Mouse (Mus musculus) large intestine, adult 2 months (tissue): ENCODE results near the gene Mgat4a. TPM values are rescaled to one million over a fixed set of nuclear protein-coding genes. Genes with fewer than 3 reads are reported as not detected.

Experiments used
- DNase-seq: peaks from one replicate; pipeline ENCODE4 v3.0.0-alpha.2; 2012; ENCODE audit warnings: low read depth, low spot score
- WGBS: fragments of 180-500 bp; shearing (Covaris S2); methylation state at CpG from one replicate; pipeline ENCODE4 v1.1.7; 2018; 5-methylcytosine and 5-hydroxymethylcytosine counted together
- polyA plus RNA-seq: library from polyadenylated mRNA; depleted of rRNA; stranded (reverse); fragments of >200 nt; gene quantifications from 2 replicates; pipeline ENCODE4 v1.2.3, GENCODE M21; 2012; rRNA removed

The Mgat4a gene
- 50.0 and 78.2 TPM in 2 replicates for polyA plus RNA-seq

DNA sequence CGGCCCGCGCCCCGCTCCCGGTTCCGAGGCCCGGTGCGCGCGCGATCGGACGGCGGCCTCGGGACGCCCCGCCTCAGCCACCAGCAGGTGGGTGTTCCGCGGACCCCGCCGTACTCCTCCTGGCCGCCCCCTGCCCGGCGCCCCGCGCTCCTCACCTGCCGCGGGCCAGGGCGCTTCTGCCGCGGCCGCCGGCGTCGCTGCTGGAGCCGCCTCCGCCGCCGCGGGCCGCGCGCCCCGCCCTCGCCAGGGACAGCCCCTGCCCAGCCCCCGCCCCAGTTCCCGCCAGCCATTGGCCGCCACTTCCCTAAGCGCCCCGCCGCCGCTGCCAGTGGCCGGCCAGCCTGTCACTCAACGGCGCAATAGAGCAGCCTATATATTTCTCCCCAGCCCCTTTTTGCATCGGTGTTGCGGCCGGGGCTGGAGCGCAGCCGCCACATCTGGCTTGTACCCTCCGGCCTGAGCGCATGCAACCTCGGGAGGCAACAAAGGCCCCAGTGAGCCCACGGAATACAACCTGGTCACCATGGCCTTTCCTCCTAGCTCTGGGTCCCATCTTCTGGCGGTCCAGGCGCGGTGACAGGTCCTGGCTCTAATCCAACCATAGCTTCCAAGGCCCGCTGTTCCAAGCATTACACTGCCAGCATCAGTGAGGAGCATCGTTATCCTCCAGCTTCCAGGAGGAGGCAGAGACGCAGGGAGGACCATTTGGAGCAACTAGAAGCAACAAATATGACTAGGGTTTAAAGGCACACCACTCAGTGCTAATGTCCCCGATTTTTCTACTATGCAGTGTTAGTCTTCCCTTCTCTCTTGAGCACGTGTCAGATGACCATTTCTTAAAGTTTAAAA lies at the start of gene Mgat4a:
TSS of gene Mgat4a (minus strand) at position 207 of the 849 bp plus-strand sequence.
- WGBS = 2% methylated on average over 49 of the region's 72 CpGs

DNA sequence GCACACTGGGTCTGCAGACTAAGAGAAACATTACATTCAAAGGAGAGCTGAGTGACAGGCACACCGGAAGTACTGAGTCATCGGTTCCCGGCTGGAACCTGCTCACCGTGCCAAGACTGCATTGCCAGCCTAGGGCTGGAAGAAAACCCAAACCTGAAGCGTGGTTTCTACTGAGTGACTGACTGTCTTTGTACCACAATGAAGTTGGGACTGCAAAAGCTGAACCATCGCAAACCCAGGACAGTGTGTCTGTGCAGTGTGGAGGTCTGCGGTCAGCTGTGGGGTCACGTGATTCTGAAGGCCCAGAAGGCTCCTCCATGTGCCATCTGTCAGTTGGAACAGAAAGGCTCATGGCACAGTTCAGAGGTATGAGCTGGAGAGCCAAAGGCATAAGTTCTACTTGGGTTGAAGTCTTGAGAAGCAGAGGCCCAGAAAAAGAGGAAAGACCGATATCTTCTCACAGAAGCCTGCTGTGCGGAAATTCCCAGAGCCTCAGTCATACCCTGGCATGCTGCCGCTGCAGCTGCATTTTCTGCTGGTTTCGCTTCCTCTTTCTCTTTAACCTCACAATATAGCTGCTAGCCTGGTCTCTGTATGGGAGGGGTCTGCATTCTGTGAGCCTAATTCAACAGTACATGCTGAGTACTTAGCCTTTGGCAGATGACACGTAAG lies 45.1 kb upstream of the Mgat4a start:
- 42% methylated on average over 13 of the region's 13 CpGs for WGBS
- no peak for DNase-seq

More for the DNA sequence above, at the start of gene Mgat4a:
- DNase-seq = no peak

DNA sequence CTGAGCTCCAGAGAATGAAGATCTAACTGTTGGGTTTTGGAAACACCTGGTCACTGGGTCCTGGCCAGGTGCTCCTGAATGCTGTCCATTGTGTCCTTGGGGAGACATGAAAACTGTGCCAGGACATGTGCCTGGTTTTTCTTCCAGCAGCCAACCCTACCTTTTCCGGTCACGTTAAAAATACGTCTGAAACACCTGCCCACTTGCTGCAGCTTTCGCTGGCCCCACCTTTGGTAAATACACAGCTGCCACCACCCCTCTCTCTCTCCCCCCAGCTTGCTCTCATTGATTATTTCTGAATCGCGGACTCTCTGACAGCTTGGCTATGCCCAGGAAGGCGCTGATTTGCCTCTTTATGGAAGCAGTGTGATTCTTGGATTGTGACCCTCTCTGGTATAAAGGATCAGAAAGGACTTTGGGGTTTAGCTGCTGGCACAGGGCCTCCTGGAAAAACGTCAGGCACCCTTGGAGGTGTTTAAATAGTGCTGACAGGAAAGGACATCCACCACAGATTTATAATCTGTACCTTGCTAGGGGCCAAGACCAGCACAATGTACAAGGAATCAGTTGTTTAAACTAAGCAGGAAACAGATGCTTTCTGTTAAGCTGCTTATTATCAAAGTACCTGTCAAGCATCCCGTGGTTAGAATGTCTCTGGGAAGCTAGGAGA lies 43.1 kb upstream of the Mgat4a start:
- 16% methylated on average over 9 of the region's 9 CpGs for WGBS
- no peak for DNase-seq

DNA sequence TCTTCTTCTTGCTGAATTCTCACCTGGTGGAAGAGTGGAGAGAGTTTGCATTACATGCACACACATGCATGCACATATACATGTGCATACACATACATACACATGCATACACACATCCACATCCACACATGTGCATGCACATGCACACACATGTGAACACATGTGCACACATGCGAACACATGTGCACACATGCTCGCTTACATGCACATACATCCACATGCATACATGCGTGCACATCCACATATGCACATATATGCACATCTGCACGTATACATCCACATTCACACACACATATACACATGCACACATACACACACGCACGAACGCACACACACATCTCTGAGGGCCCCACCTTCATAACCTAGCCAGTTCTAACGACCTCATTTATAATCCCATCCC lies 42.4 kb upstream of the Mgat4a start:
- 63% methylated on average over 8 of the region's 8 CpGs for WGBS

DNA sequence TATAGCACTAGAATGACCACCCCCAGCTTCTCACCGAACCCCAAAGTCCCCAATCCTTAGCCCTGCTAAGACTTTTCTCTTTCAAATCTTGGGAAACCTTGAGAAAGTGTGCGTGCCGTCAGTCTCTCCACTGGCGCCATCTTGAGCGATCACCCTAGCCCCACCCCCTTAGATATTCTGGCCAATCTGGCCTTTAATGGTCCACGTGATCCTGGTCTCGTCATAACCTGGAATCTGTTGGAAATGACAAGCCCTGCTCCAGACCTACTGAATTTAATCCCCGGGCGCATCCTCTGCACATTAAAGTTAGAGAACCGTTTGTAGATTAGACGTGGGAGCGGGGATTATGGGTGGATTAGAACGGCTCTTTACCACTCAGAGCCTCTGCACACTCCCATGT lies 38.9 kb upstream of the Mgat4a start:
- WGBS = 93% methylated on average over 13 of the region's 13 CpGs
- DNase-seq = no peak

More for the DNA sequence above, 42.4 kb upstream of the Mgat4a start:
- DNase-seq = no peak

DNA sequence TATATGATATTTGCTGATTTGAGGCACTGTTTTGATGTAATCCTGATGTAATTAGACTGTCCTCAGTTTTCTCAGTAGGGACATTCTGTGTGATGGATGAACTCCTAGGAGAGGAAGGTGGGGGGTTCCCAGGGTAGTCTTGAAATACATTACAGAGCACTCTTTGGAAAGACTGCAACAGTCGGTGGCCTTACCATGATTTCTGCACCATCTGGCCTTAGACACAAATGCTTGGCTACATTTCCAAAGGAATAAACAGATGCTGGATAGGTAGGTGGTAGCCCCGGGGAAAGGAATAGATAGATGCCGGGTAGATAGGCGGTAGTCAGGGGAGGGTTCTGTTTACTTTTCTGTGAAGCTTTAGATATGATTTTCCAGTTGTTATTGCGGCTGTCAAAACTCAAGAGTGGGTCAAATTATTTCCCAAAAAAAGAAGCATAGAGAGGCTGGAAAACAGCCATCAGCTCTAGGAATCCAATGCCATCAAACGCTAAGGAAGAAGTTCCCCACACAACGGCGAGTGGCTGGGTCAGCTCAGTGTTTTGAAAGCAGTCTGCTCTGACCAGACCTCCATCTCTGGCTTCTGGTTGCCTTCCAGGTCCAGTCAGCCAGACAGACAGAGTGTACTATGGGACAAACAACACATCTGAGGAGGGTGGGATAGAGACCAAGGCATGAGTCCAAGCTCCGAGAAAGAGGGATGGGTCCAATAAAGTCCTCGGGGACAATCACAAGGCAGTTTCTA lies 31.9 kb upstream of the Mgat4a start:
- WGBS = 26% methylated on average over 10 of the region's 10 CpGs
- DNase-seq = no peak

DNA sequence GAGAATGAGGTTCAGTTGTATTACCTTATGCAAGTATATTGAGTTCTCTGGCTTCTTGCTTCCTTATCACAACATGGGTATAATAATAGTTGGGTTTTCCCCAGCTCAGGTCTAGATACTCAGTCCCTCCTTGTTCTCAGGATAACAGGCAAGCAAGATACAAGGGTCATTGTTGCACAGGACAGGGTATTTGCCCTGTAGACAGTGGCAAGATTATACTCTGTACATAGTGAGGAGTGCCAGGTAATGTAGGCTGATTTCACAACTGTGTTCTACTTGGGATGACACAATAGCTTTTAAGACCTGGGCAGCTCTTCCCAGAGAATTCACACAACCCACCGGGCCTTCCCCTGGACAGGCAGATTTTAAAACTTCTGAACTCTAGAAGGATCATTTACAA lies 27.6 kb upstream of the Mgat4a start:
- no peak for DNase-seq
- 42% methylated on average over 1 of the region's 1 CpGs for WGBS

DNA sequence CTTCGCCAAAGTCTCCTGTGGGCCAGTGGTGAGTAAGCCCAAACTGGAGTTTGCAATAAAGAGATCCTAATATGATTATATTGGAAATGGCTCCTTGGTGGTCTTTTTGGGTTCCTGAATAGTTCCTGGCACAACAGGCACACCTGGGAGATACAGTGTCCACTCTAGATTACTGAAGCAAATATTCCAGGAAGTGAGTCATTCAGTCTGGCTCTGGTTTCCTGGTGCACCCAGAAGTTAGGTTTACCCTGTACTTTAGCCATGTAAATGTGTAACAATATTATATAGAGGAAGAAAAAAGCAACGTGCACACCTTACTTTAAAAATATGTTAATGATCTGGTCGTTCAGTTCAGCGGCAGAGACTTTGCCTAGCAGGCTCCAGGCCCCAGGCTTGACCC lies 25.9 kb upstream of the Mgat4a start:
- DNase-seq = peak; percentile 73
- WGBS = 29% methylated on average over 4 of the region's 4 CpGs

DNA sequence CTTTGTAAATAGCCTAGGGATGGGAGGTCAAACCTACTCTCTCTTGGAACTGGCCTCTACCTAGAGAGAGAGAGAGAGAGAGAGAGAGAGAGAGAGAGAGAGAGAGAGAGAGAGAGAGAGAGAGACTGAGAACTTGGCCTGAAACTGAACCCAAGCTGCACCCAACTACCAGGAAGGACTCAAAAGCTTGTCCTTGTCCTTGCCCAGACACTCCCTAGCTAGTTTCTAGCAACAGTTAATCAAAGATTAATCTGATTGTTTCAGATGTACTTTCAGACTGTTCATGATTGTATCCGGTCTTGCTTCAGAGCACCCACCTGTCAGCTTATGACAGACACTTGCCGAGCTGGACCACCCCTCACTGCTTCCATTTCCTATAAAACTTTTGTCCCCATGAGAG lies 25.5 kb upstream of the Mgat4a start:
- DNase-seq = no peak
- WGBS = 28% methylated on average over 2 of the region's 2 CpGs

DNA sequence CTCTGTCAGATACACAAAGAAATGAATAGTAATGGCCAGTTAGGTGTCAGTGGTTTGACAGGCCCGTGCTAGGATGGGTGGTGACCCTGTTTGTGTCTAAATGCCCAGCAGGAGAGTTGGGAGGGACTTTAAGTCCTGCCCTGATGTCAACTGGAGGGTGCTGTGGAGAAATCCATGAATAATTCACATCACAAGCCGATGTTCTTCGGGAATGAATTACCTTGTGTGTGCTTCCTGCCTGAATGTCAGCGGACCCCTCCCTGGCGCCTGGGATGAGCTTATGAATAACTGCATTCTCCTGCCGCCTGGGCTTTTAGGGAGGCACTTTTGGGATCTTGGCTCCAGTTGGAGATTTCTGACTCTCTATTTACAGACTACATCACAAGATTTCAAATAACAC lies 24.6 kb upstream of the Mgat4a start:
- no peak for DNase-seq
- 68% methylated on average over 6 of the region's 6 CpGs for WGBS

DNA sequence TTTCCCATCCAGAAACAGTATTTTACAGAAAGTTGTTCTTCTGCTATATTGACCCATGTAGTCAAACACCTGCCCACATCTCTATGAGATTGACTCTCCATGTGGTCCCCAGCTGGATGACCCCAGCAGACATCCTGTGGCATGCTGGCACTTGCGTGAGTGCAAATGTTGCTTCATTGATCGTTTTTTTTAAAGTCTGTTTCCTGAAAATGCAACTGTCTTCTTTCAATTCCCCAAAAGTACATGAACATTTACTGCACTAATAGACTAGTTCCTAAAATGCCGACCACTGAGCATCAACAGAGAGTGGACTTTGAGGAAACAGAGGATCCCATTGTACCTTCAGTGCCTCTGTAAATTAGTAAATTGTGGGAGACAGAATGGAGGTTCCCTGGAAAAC lies 21.1 kb upstream of the Mgat4a start:
- WGBS = 82% methylated on average over 3 of the region's 3 CpGs
- DNase-seq = no peak

DNA sequence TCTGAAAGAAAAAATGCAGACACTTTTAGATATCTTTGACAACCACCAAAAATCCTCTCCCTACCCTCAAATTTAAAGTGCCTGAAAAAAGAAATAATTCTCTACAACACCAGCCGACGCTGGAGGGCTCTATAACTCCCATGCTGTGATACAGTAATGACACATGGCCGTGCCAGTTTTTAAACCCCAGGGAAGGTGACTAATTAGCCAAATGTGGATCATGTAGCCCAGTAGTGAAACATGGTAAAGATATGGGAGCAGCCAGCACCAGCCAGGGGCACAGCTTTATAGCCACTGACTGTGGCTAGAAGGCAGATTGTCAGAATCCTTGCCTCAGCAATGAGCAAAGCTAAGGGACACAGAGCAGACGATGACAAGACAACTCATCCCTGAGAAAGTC lies 19.5 kb upstream of the Mgat4a start:
- no peak for DNase-seq
- WGBS = 90% methylated on average over 4 of the region's 4 CpGs

DNA sequence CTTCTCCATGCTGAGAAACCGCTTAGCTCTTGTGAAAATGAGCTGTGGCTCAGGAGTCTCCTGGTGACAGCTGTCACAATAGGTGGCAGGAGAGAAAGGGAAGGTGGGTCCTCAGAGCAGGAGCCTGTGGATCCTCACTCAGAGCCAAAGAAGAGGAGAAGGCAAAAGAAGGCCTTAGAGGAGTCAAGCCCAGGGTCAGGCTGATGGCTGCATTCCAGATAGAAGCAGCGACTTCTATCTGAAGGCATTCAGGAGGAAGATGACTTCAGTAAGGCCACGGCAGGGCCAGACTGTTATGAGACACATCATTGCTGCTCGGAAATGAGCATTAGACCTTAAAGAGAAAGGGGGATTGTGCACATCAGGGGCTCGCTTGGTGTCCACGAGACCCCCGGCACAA lies 11.2 kb upstream of the Mgat4a start:
- DNase-seq = no peak
- WGBS = 68% methylated on average over 7 of the region's 7 CpGs

DNA sequence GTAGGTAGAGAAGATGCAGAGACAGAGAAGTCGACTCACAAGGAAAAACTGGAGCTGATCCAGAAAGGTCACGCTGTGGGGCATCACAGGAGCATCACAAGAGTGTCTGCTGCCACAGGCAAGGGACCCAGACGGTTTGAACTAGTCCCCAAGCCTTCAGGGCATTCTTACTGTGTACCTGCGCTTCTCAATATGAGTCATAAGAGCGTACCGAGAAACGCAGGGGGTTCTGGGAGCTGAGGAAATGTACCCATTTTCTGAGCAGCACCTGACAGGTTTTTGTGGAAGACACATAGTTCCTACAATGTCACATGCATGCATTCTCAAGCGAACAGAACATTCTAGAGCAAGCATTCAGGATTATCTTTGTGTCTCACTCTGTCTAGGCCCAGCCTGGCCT lies 8.7 kb upstream of the Mgat4a start:
- DNase-seq = no peak
- 88% methylated on average over 8 of the region's 8 CpGs for WGBS

DNA sequence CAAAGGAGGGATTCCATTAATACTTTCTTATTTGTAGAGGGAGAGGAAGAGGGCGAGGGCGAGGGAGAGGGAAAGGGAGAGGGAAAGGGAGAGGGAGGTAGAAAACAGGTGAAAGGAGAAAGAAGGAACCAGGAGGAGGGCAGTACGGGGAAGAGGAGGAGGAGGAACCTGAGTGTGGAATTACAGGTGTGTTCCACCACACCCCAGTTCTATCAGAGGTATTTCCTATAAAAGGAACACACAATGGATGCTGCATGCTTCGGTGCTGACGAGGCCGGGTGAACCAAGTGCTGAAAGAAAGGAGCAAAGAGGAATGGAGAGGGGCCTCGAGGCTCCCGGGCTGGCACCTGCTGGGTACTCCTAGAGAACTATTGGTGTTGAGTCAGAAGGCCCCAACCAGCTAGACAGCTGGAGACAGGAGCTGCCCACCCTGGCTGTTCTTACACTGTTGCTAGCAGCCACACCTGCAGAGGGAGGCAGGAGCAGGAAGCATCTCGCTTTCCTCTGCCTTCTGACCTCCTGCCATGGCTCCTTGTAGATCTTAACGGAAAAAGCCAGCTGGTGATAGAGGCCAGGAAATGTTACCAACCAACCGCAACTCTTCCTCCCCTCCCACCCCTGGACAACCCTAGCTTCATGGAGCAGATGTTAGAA lies 5.7 kb upstream of the Mgat4a start:
- WGBS = 34% methylated on average over 11 of the region's 11 CpGs
- DNase-seq = no peak

DNA sequence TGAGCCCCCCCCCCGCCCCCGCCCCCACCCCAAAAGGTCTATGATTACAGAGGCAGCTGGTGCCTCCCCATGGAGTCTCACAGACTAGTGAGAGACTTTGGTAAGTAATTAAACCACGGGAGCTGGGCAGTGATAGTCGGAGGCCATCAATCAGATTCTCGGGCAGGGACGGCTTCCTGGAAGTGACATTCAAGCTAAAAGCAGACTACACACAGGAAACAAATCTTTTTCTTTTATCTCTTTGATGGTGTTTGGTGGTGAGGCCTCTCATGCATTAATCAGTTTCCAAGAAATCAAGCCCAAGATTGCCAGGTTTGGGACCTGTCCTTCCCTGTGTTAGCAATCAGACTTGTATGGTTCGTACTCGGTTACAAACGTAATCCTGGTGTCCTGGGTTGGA lies 3.4 kb upstream of the Mgat4a start:
- 34% methylated on average over 9 of the region's 9 CpGs for WGBS
- no peak for DNase-seq

DNA sequence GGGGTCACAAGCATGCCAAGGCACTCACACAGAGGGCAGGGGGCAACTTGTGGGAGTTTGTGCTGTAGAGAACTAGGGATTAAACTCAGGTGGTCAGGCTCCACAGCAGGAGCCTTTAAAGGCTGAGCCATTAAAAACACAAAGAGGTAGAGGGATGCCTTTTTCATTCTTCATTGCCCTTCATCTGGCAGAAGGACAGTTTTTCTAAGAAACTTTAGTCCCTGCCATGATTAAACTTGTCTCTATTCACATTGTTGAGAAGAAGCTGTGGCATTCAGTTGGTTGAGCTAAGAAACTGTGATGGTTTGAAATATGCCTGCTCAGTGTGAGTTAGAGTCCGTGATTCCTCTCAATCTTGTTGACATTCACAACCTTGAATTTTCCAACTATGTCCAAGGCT lies 2.2 kb upstream of the Mgat4a start:
- WGBS = 42% methylated on average over 1 of the region's 1 CpGs
- no peak for DNase-seq

DNA sequence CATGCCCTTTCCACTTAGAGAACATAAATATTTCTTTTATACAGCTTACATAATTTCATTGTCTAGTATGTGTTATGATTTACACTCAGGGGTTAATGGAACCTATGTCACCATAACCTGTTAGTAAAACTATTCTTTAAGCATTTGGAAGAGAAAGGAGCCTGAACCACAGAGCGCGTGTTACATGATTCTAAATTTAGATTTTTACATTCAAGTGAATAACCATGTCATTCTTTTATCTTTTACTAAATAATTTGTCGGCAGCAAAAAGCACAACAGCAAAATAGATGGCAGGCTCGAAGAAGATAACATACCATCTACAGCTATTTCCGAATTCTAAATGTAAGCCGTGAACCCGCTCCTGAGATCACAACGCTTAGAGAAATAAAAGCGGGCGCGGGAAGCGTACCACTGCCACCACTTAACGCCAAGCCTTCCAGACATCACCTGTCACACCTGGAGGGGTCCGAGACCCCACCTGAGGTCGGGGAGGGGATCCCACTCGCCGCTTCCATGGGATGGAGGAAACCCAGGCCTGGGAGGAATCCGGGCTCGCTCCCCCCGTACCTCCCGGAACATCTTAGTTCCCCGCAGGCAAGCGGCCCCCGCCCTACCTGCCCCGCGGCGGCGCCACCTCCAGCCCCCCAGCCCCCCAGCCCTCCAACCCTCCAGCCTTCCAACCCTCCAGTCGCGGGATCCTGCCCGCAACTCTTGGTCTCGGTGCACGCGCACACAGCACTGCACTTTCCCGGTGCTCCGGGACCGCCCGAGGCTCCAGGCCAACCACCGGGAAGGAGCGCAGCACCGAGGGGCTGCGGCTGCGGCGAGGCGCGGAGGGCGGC lies 627 bp downstream of the Mgat4a start:
- no peak for DNase-seq
- WGBS = under 1% methylated on average over 47 of the region's 47 CpGs
